Mouse (Mus musculus) gonadal fat pad, adult 2 months (tissue): Measurements from ENCODE around the gene Baz2a. TPM values are rescaled to one million over a fixed set of nuclear protein-coding genes. Genes with fewer than 3 reads are reported as not detected.
"Not testable (repeated sequence)": the region's sequence is repeated elsewhere in the genome, so short reads cannot be mapped to it uniquely, and the experiment has no call there.

ENCODE experiments used
- DNase-seq: peaks from one replicate; pipeline ENCODE4 v3.0.0-alpha.2; 2012; ENCODE audit warnings: low read depth
- polyA plus RNA-seq: library from polyadenylated mRNA; depleted of rRNA; stranded (reverse); fragments of >200 nt; gene quantifications from 2 replicates; pipeline ENCODE4 v1.2.3, GENCODE M21; 2012; rRNA removed

The Baz2a gene
- 32.2 and 38.6 TPM in 2 replicates for polyA plus RNA-seq

DNA sequence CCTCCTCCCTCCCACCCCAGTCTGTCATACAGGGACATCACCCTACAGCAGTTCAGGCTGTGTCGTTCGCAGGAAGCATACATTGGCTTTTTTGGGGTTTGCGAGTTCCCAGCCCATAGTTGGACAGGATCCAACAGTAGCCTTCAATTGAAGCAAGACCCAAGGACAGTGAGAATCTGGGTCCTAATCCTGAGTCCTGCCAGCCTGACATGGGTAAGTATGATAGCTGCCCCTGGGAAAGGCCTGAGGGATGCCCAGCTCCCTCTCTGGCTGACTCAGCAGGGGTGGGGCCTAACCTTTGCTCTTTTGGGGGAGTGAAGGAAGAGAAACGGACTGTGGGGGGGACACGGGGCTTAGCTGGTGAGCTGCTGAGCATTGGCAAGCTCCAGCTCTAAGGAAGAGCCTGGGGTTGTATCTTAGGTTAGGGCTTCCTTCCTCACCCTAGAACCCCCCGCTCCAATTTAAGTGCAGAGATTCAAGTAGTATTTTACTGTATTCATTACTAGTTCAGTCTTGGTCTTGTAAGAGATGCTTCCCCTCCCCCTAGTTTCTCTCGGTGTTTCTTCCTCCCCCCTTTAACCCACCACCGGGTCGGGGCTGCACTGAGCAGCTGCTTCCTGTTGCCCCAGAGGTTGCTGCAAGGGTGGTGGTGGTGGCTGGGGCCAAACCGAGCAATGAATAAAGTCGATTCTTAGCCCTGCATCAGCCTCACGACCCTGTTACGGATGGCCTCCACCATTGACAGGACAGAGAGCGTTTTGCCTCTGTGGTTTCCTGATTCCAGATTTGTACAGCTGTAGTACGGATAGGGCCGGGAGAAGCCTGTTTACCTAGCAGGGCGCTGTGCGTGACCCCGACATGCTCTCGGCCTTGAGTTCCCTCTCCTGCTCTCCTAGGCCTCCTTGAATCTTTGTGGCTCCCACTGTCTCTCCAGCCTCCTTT, at the start of gene Baz2a:
Gene Baz2a (plus strand): TSS at position 14 of the 942 bp plus-strand sequence.
- DNase-seq: no peak

DNA sequence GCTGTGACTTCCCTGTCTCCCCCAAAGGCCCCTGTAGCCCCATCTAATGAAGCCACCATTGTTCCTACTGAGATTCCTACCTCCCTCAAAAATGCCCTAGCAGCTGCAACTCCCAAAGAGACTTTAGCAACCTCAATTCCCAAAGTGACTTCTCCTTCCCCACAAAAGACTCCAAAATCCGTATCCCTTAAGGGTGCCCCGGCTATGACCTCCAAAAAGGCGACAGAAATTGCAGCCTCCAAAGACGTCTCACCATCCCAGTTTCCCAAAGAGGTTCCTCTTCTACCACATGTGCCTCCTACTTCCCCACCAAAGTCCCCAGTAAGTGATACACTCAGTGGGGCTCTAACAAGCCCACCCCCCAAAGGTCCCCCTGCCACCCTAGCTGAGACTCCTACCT, 49.7 kb upstream of the Baz2a start:
- DNase-seq: no peak

GRCm38 (mm10) chr10:128042466-128042865, 48.9 kb upstream of the Baz2a start:
- no peak for DNase-seq

GRCm38 (mm10) chr10:128043041-128043835, 48.1 kb upstream of the Baz2a start:
- DNase-seq: no peak

DNA sequence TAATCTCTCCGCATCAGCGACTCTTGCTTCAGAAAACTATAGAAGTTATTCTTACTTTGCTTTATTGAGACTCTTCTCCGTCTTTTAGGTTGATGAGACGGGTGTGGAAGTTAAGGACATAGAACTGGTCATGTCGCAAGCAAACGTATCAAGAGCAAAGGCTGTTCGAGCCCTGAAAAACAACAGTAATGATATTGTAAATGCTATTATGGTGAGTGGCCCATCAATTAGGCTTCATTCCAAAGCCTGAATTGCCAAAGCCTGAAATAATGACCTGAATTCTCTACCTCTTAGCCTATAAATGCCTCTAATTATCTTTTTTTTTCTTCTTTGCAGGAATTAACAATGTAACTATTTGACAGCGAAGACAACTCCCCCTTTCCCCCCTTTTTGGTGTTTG, 43.2 kb upstream of the Baz2a start:
- no peak for DNase-seq

DNA sequence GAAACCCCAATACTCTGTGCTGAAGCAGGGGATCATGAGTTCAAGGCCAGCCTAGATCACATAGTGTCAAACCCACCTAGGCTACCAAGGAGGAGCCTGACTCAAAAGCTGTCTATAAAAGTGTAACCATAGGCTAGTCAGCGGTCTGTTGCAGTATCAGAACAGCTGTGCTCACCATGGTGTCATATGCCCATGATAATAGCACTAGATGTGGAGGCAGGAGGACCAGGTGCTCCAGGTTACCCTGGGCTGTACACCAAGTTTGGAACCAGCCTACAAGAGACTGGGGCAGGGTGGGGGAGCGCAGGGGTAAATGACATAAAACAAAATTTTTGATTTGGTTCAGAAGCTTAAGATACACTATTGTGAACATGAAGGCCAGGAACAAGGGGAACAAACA, 41.6 kb upstream of the Baz2a start:
- no peak for DNase-seq

DNA sequence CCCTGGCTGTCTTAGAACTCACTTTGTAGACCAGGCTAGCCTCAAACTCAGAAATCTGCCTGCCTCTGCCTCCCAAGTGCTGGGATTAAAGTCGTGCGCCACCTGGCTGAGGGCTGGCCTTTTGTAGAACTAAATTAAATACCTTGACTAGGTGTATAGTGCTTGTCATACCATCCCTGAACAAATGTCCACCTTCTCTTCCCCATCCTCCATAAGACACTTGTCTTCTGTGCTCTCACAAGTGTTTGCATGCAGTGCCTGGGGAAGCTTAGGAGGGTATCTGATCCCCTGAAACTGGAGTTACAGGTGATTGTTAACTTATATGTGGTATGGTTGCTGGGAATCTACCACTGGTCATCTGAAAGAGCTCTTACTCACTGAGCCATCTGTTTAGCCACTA, 41.0 kb upstream of the Baz2a start:
- DNase-seq: no peak

- DNase-seq: no peak
These were observed 39.8 kb upstream of the Baz2a start for GRCm38 (mm10) chr10:128051589-128051988.

DNA sequence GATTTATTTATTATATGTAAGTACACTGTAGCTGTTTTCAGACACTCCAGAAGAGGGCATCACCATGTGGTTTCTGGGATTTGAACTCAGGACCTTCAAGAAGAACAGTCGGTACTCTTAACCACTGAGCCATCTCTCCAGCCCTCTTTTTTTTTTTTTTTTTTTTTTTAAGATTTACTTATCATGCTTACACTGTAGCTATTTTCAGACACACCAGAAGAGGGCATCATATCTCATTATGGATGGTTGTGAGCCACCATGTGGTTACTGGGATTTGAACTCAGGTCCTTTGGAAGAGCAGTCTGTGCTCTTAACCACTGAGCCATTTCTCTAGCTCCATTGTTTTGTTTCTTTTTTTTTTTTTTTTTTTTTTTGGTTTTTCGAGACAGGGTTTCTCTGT, 39.2 kb upstream of the Baz2a start:
- not testable (repeated sequence) for DNase-seq

GRCm38 (mm10) chr10:128053001-128053400, 38.4 kb upstream of the Baz2a start:
- DNase-seq: no peak

GRCm38 (mm10) chr10:128058184-128058583, 33.2 kb upstream of the Baz2a start:
- no peak for DNase-seq

GRCm38 (mm10) chr10:128058601-128059151, 32.7 kb upstream of the Baz2a start, which contains the start of gene Ptges3:
TSS of gene Ptges3 (plus strand) at chr10:128058954.
- no peak for DNase-seq

- DNase-seq: no peak
These were observed 32.0 kb upstream of the Baz2a start for GRCm38 (mm10) chr10:128059207-128059981.

GRCm38 (mm10) chr10:128061109-128061508, 30.3 kb upstream of the Baz2a start:
- no peak for DNase-seq

- DNase-seq: no peak
These were observed 29.0 kb upstream of the Baz2a start for GRCm38 (mm10) chr10:128062221-128062989.

- no peak for DNase-seq
These were observed 25.3 kb upstream of the Baz2a start for GRCm38 (mm10) chr10:128066072-128066471.

DNA sequence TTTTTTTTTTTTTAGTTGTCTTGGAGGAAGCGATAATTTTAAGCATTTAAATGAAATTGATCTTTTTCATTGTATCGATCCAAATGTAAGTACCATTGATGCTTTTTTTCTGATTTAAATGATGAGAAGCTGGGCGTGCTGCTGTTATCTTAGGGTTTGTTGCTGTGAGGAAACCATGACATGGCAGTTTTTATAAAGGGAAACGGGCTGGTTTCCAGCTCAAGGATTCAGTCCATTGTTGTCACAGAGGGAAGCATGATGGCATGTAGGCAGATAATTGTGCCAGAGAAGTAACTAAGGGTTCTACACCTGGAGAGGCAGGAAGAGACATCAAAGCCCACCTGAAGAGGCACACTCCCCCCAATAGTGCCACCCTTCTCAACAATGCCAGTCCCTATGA, 22.2 kb upstream of the Baz2a start:
- no peak for DNase-seq

DNA sequence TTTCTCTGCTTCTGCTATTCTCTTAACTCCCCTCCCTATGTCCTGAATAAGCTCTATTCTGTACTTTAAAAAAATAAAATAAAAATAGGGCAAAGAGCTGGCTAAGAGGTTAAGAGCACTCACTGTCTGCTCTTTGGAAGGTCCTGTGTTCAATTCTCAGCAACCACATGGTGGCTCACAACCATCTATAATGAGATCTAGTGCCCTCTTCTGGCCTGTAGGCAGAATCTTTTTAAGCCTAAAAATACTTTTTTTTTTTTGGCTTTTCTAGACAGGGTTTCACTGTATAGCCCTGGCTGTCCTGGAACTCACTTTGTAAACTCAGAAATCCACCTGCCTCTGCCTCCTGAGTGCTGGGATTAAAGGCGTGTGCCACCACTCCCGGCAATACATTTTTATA, 20.9 kb upstream of the Baz2a start:
- DNase-seq: not testable (repeated sequence)

GRCm38 (mm10) chr10:128078269-128078668, 13.1 kb upstream of the Baz2a start:
- DNase-seq: not testable (repeated sequence)

DNA sequence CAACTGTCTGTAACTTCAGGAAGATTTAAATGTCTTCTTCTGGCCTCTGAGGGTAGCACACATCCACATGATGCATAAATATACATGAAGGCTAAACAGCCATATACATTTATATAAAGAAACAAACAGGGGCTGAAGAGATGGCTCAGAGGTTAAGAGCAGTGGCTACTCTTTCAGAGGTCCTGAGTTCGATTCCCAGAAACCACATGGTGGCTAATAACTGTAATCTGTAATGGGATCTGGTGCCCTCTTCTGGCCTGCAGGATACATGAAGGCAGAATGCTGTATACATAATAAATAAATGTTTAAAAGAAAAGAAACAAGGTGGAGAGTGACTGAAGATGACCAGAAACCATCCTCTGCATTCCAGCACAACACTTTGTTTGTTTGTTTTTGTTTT, 10.9 kb upstream of the Baz2a start:
- no peak for DNase-seq
